Mouse (Mus musculus): ENCODE measurements at regions not wholly inside any gene's neighbourhood (a gene's known extent, or its start where the extent isn't known, plus 50 kb on each side); places are given as distances from the start of the nearest gene placed in this dataset.

- no peak overlapping the region for H3K9ac ChIP-seq (ENCODE audit: low read length)
- no peaks in the 10 kb centered on the region for H3K27me3 ChIP-seq (ENCODE audit: control insufficient read depth, insufficient read depth, low read length)
- no peak for ATAC-seq (ENCODE audit: insufficient number of reproducible peaks, insufficient read depth, low FRiP score, low read depth)
- H3K9me3 ChIP-seq (ENCODE audit: control insufficient read depth, low read length): no peaks in the 10 kb centered on the region
- WGBS: 49% methylated on average over 6 of the region's 6 CpGs
- H3K36me3 ChIP-seq (ENCODE audit: control insufficient read depth, insufficient read depth, low read length): no peaks in the 10 kb centered on the region
- H3K27ac ChIP-seq (replicated peaks in 1 of 2; ENCODE audit: control insufficient read depth in 1 of 2, insufficient read depth in 1 of 2, low read depth in 2 of 2, low read length in 2 of 2): no peak overlapping the region
- H3K4me1 ChIP-seq (ENCODE audit: control insufficient read depth in 2 of 2, insufficient read depth in 2 of 2, low read length in 2 of 2): no peaks in the 10 kb centered on the region
- no peak overlapping the region for H3K4me2 ChIP-seq (ENCODE audit: low read length)
- H3K4me3 ChIP-seq (ENCODE audit: control insufficient read depth in 1 of 2, insufficient read depth in 1 of 2, low read depth in 1 of 2, low read length in 2 of 2): no peak overlapping the region
Measured at GRCm38 (mm10) chr11:52525446-52525845, 129.2 kb downstream of the 9530068E07Rik start.

- Histone ChIP-seq H3K4me1 (ENCODE audit: control insufficient read depth in 2 of 2, insufficient read depth in 2 of 2, low read length in 2 of 2) (no peaks in the 10 kb centered on the region), H3K9ac (ENCODE audit: low read length) (no peak overlapping the region), H3K27ac (replicated peaks in 1 of 2; ENCODE audit: control insufficient read depth in 1 of 2, insufficient read depth in 1 of 2, low read depth in 2 of 2, low read length in 2 of 2) (no peak overlapping the region), H3K9me3 (ENCODE audit: control insufficient read depth, low read length) (no peaks in the 10 kb centered on the region), H3K27me3 (ENCODE audit: control insufficient read depth, insufficient read depth, low read length) (no peaks in the 10 kb centered on the region), H3K4me3 (ENCODE audit: control insufficient read depth in 1 of 2, insufficient read depth in 1 of 2, low read depth in 1 of 2, low read length in 2 of 2) (no peak overlapping the region), H3K4me2 (ENCODE audit: low read length) (no peak overlapping the region), H3K36me3 (ENCODE audit: control insufficient read depth, insufficient read depth, low read length) (no peaks in the 10 kb centered on the region)
- ATAC-seq (ENCODE audit: insufficient number of reproducible peaks, insufficient read depth, low FRiP score, low read depth): no peak
- WGBS: 69% methylated on average over 6 of the region's 6 CpGs
Measured at GRCm38 (mm10) chr11:52526306-52526705, 130.1 kb downstream of the 9530068E07Rik start.

- Histone ChIP-seq H3K9ac (ENCODE audit: low read length) (no peak overlapping the region), H3K27ac (replicated peaks in 1 of 2; ENCODE audit: control insufficient read depth in 1 of 2, insufficient read depth in 1 of 2, low read depth in 2 of 2, low read length in 2 of 2) (no peak overlapping the region), H3K4me1 (ENCODE audit: control insufficient read depth in 2 of 2, insufficient read depth in 2 of 2, low read length in 2 of 2) (peaks cover 27 to 32% of the 10 kb centered on the region in 2 experiments), H3K4me2 (ENCODE audit: low read length) (no peak overlapping the region), H3K4me3 (ENCODE audit: control insufficient read depth in 1 of 2, insufficient read depth in 1 of 2, low read depth in 1 of 2, low read length in 2 of 2) (no peak overlapping the region), H3K27me3 (ENCODE audit: control insufficient read depth, insufficient read depth, low read length) (no peaks in the 10 kb centered on the region), H3K9me3 (ENCODE audit: control insufficient read depth, low read length) (no peaks in the 10 kb centered on the region), H3K36me3 (ENCODE audit: control insufficient read depth, insufficient read depth, low read length) (no peaks in the 10 kb centered on the region)
- ATAC-seq (ENCODE audit: insufficient number of reproducible peaks, insufficient read depth, low FRiP score, low read depth): peak; percentile 51; the same call in 1 of the 2 replicates
- WGBS: 31% methylated on average over 5 of the region's 5 CpGs
Measured at GRCm38 (mm10) chr11:52533379-52533778, 137.2 kb downstream of the 9530068E07Rik start.

GRCm38 (mm10) chr11:52534586-52534985 is 138.4 kb downstream of the 9530068E07Rik start:
- Histone ChIP-seq H3K27me3 (ENCODE audit: control insufficient read depth, insufficient read depth, low read length) (no peaks in the 10 kb centered on the region), H3K4me2 (ENCODE audit: low read length) (no peak overlapping the region), H3K4me3 (ENCODE audit: control insufficient read depth in 1 of 2, insufficient read depth in 1 of 2, low read depth in 1 of 2, low read length in 2 of 2) (no peak overlapping the region), H3K9me3 (ENCODE audit: control insufficient read depth, low read length) (no peaks in the 10 kb centered on the region), H3K4me1 (ENCODE audit: control insufficient read depth in 2 of 2, insufficient read depth in 2 of 2, low read length in 2 of 2) (peaks cover 27 to 32% of the 10 kb centered on the region in 2 experiments), H3K27ac (replicated peaks in 1 of 2; ENCODE audit: control insufficient read depth in 1 of 2, insufficient read depth in 1 of 2, low read depth in 2 of 2, low read length in 2 of 2) (no peak overlapping the region), H3K36me3 (ENCODE audit: control insufficient read depth, insufficient read depth, low read length) (no peaks in the 10 kb centered on the region), H3K9ac (ENCODE audit: low read length) (no peak overlapping the region)
- WGBS: 36% methylated on average over 13 of the region's 13 CpGs
- no peak for ATAC-seq (ENCODE audit: insufficient number of reproducible peaks, insufficient read depth, low FRiP score, low read depth)

- no peaks in the 10 kb centered on the region for H3K27me3 ChIP-seq (ENCODE audit: control insufficient read depth, insufficient read depth, low read length)
- 82% methylated on average over 2 of the region's 2 CpGs for WGBS
- no peaks in the 10 kb centered on the region for H3K9me3 ChIP-seq (ENCODE audit: control insufficient read depth, low read length)
- no peak for ATAC-seq (ENCODE audit: insufficient number of reproducible peaks, insufficient read depth, low FRiP score, low read depth)
- H3K36me3 ChIP-seq (ENCODE audit: control insufficient read depth, insufficient read depth, low read length): no peaks in the 10 kb centered on the region
- peaks cover 27 to 32% of the 10 kb centered on the region in 2 experiments for H3K4me1 ChIP-seq (ENCODE audit: control insufficient read depth in 2 of 2, insufficient read depth in 2 of 2, low read length in 2 of 2)
- H3K27ac ChIP-seq (replicated peaks in 1 of 2; ENCODE audit: control insufficient read depth in 1 of 2, insufficient read depth in 1 of 2, low read depth in 2 of 2, low read length in 2 of 2): no peak overlapping the region; a peak in 1 of 4 replicates
- H3K4me2 ChIP-seq (ENCODE audit: low read length): no peak overlapping the region
- no peak overlapping the region for H3K9ac ChIP-seq (ENCODE audit: low read length)
- H3K4me3 ChIP-seq (ENCODE audit: control insufficient read depth in 1 of 2, insufficient read depth in 1 of 2, low read depth in 1 of 2, low read length in 2 of 2): no peak overlapping the region
Measured at GRCm38 (mm10) chr11:52536211-52536610, 140.0 kb downstream of the 9530068E07Rik start.

GRCm38 (mm10) chr11:52536841-52537240 is 140.6 kb downstream of the 9530068E07Rik start:
- peak overlapping the region in 1 of 2 experiments; percentile 15; a peak in 3 of 4 replicates for H3K27ac ChIP-seq (replicated peaks in 1 of 2; ENCODE audit: control insufficient read depth in 1 of 2, insufficient read depth in 1 of 2, low read depth in 2 of 2, low read length in 2 of 2)
- ATAC-seq (ENCODE audit: insufficient number of reproducible peaks, insufficient read depth, low FRiP score, low read depth): no peak
- H3K4me1 ChIP-seq (ENCODE audit: control insufficient read depth in 2 of 2, insufficient read depth in 2 of 2, low read length in 2 of 2): peaks cover 27 to 32% of the 10 kb centered on the region in 2 experiments

GRCm38 (mm10) chr11:52537819-52538435 is 141.7 kb downstream of the 9530068E07Rik start:
- Histone ChIP-seq H3K9ac (ENCODE audit: low read length) (no peak overlapping the region), H3K4me3 (ENCODE audit: control insufficient read depth in 1 of 2, insufficient read depth in 1 of 2, low read depth in 1 of 2, low read length in 2 of 2) (no peak overlapping the region), H3K9me3 (ENCODE audit: control insufficient read depth, low read length) (no peaks in the 10 kb centered on the region), H3K4me2 (ENCODE audit: low read length) (no peak overlapping the region), H3K4me1 (ENCODE audit: control insufficient read depth in 2 of 2, insufficient read depth in 2 of 2, low read length in 2 of 2) (peaks cover 27 to 28% of the 10 kb centered on the region in 2 experiments), H3K27me3 (ENCODE audit: control insufficient read depth, insufficient read depth, low read length) (no peaks in the 10 kb centered on the region), H3K27ac (replicated peaks in 1 of 2; ENCODE audit: control insufficient read depth in 1 of 2, insufficient read depth in 1 of 2, low read depth in 2 of 2, low read length in 2 of 2) (no peak overlapping the region), H3K36me3 (ENCODE audit: control insufficient read depth, insufficient read depth, low read length) (no peaks in the 10 kb centered on the region)
- ATAC-seq (ENCODE audit: insufficient number of reproducible peaks, insufficient read depth, low FRiP score, low read depth): no peak
- WGBS: 64% methylated on average over 4 of the region's 4 CpGs

More at GRCm38 (mm10) chr11:52536841-52537240, 140.6 kb downstream of the 9530068E07Rik start:
- Histone ChIP-seq H3K4me2 (ENCODE audit: low read length) (peak overlapping the region; percentile 36), H3K4me3 (ENCODE audit: control insufficient read depth in 1 of 2, insufficient read depth in 1 of 2, low read depth in 1 of 2, low read length in 2 of 2) (no peak overlapping the region), H3K9me3 (ENCODE audit: control insufficient read depth, low read length) (no peaks in the 10 kb centered on the region), H3K9ac (ENCODE audit: low read length) (no peak overlapping the region), H3K27me3 (ENCODE audit: control insufficient read depth, insufficient read depth, low read length) (no peaks in the 10 kb centered on the region), H3K36me3 (ENCODE audit: control insufficient read depth, insufficient read depth, low read length) (no peaks in the 10 kb centered on the region)
- 15% methylated on average over 11 of the region's 11 CpGs for WGBS

GRCm38 (mm10) chr11:52541210-52541609 is 145.0 kb downstream of the 9530068E07Rik start:
- Histone ChIP-seq H3K4me1 (ENCODE audit: control insufficient read depth in 2 of 2, insufficient read depth in 2 of 2, low read length in 2 of 2) (peaks cover 14 to 19% of the 10 kb centered on the region in 2 experiments), H3K9me3 (ENCODE audit: control insufficient read depth, low read length) (no peaks in the 10 kb centered on the region), H3K4me2 (ENCODE audit: low read length) (no peak overlapping the region), H3K4me3 (ENCODE audit: control insufficient read depth in 1 of 2, insufficient read depth in 1 of 2, low read depth in 1 of 2, low read length in 2 of 2) (no peak overlapping the region), H3K27me3 (ENCODE audit: control insufficient read depth, insufficient read depth, low read length) (no peaks in the 10 kb centered on the region), H3K9ac (ENCODE audit: low read length) (no peak overlapping the region), H3K36me3 (ENCODE audit: control insufficient read depth, insufficient read depth, low read length) (no peaks in the 10 kb centered on the region), H3K27ac (replicated peaks in 1 of 2; ENCODE audit: control insufficient read depth in 1 of 2, insufficient read depth in 1 of 2, low read depth in 2 of 2, low read length in 2 of 2) (no peak overlapping the region)
- no peak for ATAC-seq (ENCODE audit: insufficient number of reproducible peaks, insufficient read depth, low FRiP score, low read depth)
- 81% methylated on average over 5 of the region's 5 CpGs for WGBS
